Mouse (Mus musculus) lung, embryonic 16.5 days (tissue): ENCODE data around the gene Hbs1l. TPM values are rescaled to one million over a fixed set of nuclear protein-coding genes. Genes with fewer than 3 reads are reported as not detected.

ENCODE experiments used
- ATAC-seq: fragments of 200-750 bp; cut with Nextera tagmentation; 2 replicates; pipeline ENCODE4 v1.8.0; 2017; ENCODE audit warnings: low read depth, mild to moderate bottlenecking, moderate library complexity
- H3K27ac ChIP-seq: fragments of 300-500 bp; sonication (generic); 2 replicates; pipeline ENCODE4 v1.5.1; 2014; ENCODE audit warnings: mild to moderate bottlenecking, control low read depth, low read length
- H3K27me3 ChIP-seq: fragments of 300-500 bp; sonication (generic); 2 replicates; pipeline ENCODE4 v1.6.1; 2014; ENCODE audit warnings: low read depth, low read length, mixed read lengths; ENCODE audit not compliant: control insufficient read depth, insufficient read depth
- H3K36me3 ChIP-seq: fragments of 300-500 bp; sonication (generic); 2 replicates; pipeline ENCODE4 v1.6.1; 2014; ENCODE audit warnings: low read length; ENCODE audit not compliant: control insufficient read depth, insufficient read depth
- H3K4me1 ChIP-seq: fragments of 300-500 bp; sonication (generic); replicated peaks from 2 replicates; pipeline ENCODE4 v1.6.1; 2014; ENCODE audit warnings: low read length, mixed read lengths; ENCODE audit not compliant: control insufficient read depth, insufficient read depth
- H3K4me2 ChIP-seq: fragments of 300-500 bp; sonication (generic); 2 replicates; pipeline ENCODE4 v1.6.1; 2014; ENCODE audit warnings: low read depth, low read length, control low read depth
- H3K4me3 ChIP-seq: fragments of 300-500 bp; sonication (generic); 2 replicates; pipeline ENCODE4 v1.5.1; 2014; ENCODE audit warnings: mild to moderate bottlenecking, low read length, control low read depth
- H3K9ac ChIP-seq: fragments of 300-500 bp; sonication (generic); 2 replicates; pipeline ENCODE4 v1.6.1; 2014; ENCODE audit warnings: low read length, control low read depth
- H3K9me3 ChIP-seq: fragments of 300-500 bp; sonication (generic); 2 replicates; pipeline ENCODE4 v1.6.1; 2016; ENCODE audit warnings: low read length; ENCODE audit not compliant: control insufficient read depth
- WGBS: fragments of 180-500 bp; shearing (Covaris S2); extraction: QIAGEN DNeasy Blood & Tissue Kit; methylation state at CpG from one replicate; pipeline ENCODE4 v1.1.7; 2014; 5-methylcytosine and 5-hydroxymethylcytosine counted together
- polyA plus RNA-seq: library from polyadenylated mRNA; unstranded; fragments of >200 nt; fragmentation: Nextera tagmentation; extraction: Ambion mirVana; gene quantifications from 2 replicates; pipeline ENCODE4 v1.2.1, GENCODE M21; 2015

Hbs1l gene
- polyA plus RNA-seq, 1 experiment from 2014 or later, result 83.5 TPM

DNA sequence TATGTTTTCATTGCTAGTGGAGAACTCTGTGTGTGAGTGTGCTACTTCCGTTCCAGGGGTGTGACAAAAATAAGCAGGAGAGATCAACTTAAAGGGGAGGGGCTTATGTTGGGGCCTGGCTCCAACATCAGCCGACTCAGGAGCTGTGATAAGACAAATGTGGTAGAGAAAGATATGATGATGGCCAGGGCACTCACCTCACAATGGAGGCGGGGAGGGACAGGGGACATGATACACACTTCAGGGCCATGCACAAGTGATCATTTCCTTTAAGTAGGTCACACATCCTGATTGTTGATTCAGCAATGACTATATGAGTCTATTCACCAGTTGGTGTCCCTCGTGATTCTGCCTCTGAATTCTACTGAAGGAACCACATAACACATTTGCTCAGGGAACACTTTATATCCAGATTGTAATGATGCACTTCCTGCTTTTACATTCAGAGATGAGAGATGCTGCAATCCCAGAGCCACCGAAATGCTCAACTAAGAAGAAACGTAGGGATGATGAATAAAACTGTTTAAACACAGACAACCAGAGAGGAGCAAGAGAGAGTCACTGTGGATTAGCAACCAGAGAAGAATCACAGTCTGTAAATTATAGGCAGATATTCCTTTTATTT lies 26.9 kb upstream of the Hbs1l start:
- Histone ChIP-seq H3K4me2 (no peak overlapping the region), H3K27me3 (no peaks in the 10 kb centered on the region), H3K36me3 (no peaks in the 10 kb centered on the region), H3K27ac (no peak overlapping the region), H3K4me3 (no peak overlapping the region), H3K9me3 (no peaks in the 10 kb centered on the region), H3K4me1 (no peaks in the 10 kb centered on the region), H3K9ac (no peak overlapping the region)
- WGBS, result 52% methylated on average over 6 of the region's 6 CpGs
- ATAC-seq, result no peak

- WGBS, result 86% methylated on average over 2 of the region's 2 CpGs
- H3K9ac ChIP-seq, result no peak overlapping the region
- H3K9me3 ChIP-seq, result no peaks in the 10 kb centered on the region
- no peaks in the 10 kb centered on the region for H3K36me3 ChIP-seq
- H3K4me1 ChIP-seq, result no peaks in the 10 kb centered on the region
- H3K4me2 ChIP-seq, result no peak overlapping the region
- no peak overlapping the region for H3K27ac ChIP-seq
- no peaks in the 10 kb centered on the region for H3K27me3 ChIP-seq
- H3K4me3 ChIP-seq, result no peak overlapping the region
- no peak for ATAC-seq
Observed at GRCm38 (mm10) chr10:21269920-21270319, 25.9 kb upstream of the Hbs1l start.

- no peaks in the 10 kb centered on the region for H3K27me3 ChIP-seq
- no peaks in the 10 kb centered on the region for H3K36me3 ChIP-seq
- WGBS, result 83% methylated on average over 5 of the region's 5 CpGs
- no peak overlapping the region for H3K4me2 ChIP-seq
- H3K27ac ChIP-seq, result no peak overlapping the region
- H3K9ac ChIP-seq, result no peak overlapping the region
- no peaks in the 10 kb centered on the region for H3K9me3 ChIP-seq
- H3K4me3 ChIP-seq, result no peak overlapping the region
- no peak for ATAC-seq
- H3K4me1 ChIP-seq, result no peaks in the 10 kb centered on the region
Observed at GRCm38 (mm10) chr10:21270905-21271304, 24.9 kb upstream of the Hbs1l start.

GRCm38 (mm10) chr10:21271310-21271709 lies 24.5 kb upstream of the Hbs1l start:
- no peak overlapping the region for H3K4me3 ChIP-seq
- H3K27ac ChIP-seq, result no peak overlapping the region
- H3K9me3 ChIP-seq, result no peaks in the 10 kb centered on the region
- no peaks in the 10 kb centered on the region for H3K36me3 ChIP-seq
- no peak overlapping the region for H3K9ac ChIP-seq
- 94% methylated on average over 2 of the region's 2 CpGs for WGBS
- H3K4me1 ChIP-seq, result no peaks in the 10 kb centered on the region
- H3K4me2 ChIP-seq, result no peak overlapping the region
- no peaks in the 10 kb centered on the region for H3K27me3 ChIP-seq
- ATAC-seq, result no peak

DNA sequence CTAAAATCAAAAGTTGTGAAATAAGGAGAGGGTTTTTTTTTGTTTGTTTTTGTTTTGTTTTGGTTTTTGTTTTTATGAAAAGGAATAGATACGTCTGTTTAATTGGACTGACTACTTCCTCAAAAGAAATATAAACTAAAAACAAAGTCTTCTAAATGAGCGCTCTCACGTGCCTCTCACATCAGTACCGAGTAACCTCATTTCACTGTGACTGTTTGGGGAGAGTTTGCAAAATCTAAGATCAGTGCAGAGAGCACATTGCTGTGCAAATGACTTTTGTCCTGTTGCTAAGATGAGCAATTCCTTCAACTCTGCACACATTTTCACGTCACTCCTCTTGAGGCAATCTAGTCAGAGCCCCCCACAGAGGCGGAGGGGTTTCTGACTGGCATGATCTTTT lies 24.0 kb upstream of the Hbs1l start:
- Histone ChIP-seq H3K4me2 (no peak overlapping the region), H3K9me3 (no peaks in the 10 kb centered on the region), H3K27me3 (no peaks in the 10 kb centered on the region), H3K27ac (no peak overlapping the region), H3K9ac (no peak overlapping the region), H3K4me3 (no peak overlapping the region), H3K4me1 (no peaks in the 10 kb centered on the region), H3K36me3 (no peaks in the 10 kb centered on the region)
- no peak for ATAC-seq
- WGBS, result 57% methylated on average over 6 of the region's 6 CpGs

DNA sequence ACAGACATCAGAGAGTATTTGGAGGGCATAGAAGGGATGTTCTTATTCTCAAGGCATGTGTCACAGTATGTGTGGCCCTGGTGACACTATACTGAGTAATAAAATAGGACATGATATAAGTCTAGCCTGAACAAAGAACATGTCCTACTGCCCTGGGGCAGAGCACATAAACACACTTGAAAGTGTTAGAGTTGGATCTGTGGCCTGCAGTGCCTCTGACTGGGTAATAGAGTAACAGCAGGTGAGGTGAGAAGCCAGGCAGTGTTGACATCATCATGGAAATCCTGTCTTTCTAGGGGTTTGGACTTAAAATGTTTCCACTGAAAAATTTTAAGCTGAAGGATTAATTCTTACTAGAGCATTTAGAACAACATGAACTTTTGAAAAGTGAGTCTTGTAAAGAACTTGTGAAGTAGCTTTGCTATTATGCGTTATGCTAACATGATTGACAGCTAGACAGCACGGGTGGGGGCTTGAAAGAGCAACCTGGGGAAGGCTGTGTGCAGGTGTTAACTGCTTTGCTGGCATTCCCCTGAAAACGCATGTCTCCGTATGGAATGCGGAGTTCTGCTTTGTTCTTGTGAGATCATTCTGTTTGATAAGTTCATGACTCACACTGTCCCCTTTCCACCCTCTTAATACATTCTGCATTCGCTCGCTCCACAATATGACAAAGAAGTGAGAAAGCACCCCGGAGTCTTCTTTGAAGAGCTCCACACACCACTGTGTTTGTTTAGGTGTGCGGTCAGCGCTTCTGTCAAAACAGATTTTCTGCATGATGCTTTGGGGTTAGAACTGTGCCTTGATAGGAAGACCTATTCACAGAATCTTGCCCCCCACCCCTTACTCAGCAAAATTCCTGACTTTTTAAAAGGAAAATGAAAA lies 8.3 kb upstream of the Hbs1l start:
- 48% methylated on average over 10 of the region's 10 CpGs for WGBS
- no peaks in the 10 kb centered on the region for H3K36me3 ChIP-seq
- ATAC-seq, result no peak
- H3K4me3 ChIP-seq, result no peak overlapping the region
- no peaks in the 10 kb centered on the region for H3K9me3 ChIP-seq
- no peaks in the 10 kb centered on the region for H3K27me3 ChIP-seq
- no peak overlapping the region for H3K4me2 ChIP-seq
- H3K27ac ChIP-seq, result no peak overlapping the region
- H3K9ac ChIP-seq, result no peak overlapping the region
- no peaks in the 10 kb centered on the region for H3K4me1 ChIP-seq

DNA sequence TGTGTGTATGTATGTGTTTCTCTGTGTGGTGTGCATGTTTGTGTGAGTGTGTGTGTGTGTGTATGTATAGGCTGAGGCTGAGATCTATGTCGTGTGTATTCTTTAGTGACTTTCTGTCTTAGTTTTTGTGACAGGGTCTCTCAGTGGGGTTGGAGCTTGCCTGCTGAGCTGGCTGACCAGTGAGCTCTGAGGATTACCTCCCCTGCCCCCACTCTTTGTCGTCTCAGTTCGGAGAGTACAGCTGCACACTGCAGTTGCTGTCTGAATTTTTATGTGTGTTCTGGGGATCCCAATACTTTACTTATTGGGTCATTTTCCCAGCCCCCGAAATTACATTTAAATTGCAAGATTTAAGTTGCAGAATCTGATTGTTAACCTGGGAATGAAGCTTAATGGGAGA lies 4.6 kb upstream of the Hbs1l start:
- H3K27me3 ChIP-seq, result no peaks in the 10 kb centered on the region
- no peaks in the 10 kb centered on the region for H3K36me3 ChIP-seq
- no peak overlapping the region for H3K27ac ChIP-seq
- no peaks in the 10 kb centered on the region for H3K9me3 ChIP-seq
- H3K4me3 ChIP-seq, result no peak overlapping the region
- H3K9ac ChIP-seq, result no peak overlapping the region
- WGBS, result 49% methylated on average over 4 of the region's 4 CpGs
- H3K4me1 ChIP-seq, result no peaks in the 10 kb centered on the region
- no peak overlapping the region for H3K4me2 ChIP-seq
- ATAC-seq, result no peak

DNA sequence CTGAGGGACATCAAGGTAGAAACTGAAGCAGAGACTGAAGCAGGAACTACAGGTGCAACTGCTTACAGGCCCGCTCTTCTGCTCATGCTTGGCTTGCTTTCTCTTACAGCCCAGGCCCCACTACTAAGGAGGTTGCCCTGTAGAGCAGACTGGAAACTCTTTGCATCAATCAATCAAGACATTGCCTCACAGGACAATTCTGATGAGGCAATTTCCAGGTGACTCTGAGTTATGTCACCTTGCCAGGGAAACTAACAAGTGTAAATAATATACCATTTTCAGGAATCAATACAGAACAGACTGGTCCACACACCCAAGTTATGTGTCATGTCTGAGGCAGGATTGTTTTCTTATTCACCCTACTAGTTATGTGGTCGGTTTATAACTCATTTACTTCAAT lies 1.6 kb upstream of the Hbs1l start:
- Histone ChIP-seq H3K4me3 (no peak overlapping the region), H3K9me3 (no peaks in the 10 kb centered on the region), H3K9ac (no peak overlapping the region), H3K4me2 (no peak overlapping the region), H3K27ac (no peak overlapping the region), H3K27me3 (no peaks in the 10 kb centered on the region), H3K36me3 (no peaks in the 10 kb centered on the region), H3K4me1 (peaks cover 13% of the 10 kb centered on the region)
- ATAC-seq, result no peak
- WGBS, result 88% methylated on average over 2 of the region's 2 CpGs

DNA sequence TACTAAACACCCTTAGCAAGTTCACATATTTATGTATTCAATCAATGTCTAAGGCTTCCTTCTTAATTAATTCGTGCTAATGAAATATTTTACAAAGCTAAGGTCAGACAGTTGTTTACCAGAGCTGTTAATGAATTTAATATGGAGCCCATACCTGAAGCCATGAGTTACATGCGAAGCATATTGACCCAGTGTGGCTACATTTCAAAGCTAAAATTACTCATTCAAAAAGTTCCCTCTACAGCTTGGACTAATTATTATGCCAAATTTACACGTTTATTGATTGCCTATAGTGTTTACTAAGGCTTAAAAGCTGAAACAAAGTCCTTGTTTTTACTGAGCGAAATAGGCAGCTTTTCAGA lies 401 bp upstream of the Hbs1l start:
- Histone ChIP-seq H3K27me3 (no peaks in the 10 kb centered on the region), H3K27ac (no peak overlapping the region), H3K9ac (peak overlapping the region; percentile 92), H3K9me3 (no peaks in the 10 kb centered on the region), H3K4me1 (peaks cover 13% of the 10 kb centered on the region), H3K4me2 (peak overlapping the region; percentile 62), H3K36me3 (0 out of 2 replicates have a peak, but pooled peaks cover 2% of the 10 kb centered on the region), H3K4me3 (peak overlapping the region; percentile 99)
- 0 out of 2 replicates have a peak, but pooled peaks have one; percentile 1 for ATAC-seq
- WGBS, result 35% methylated on average over 4 of the region's 4 CpGs
